Mouse (Mus musculus) adrenal gland, postnatal 14 days (tissue): Measurements from ENCODE around the gene Opn4. TPM values are rescaled to one million over a fixed set of nuclear protein-coding genes. Genes with fewer than 3 reads are reported as not detected.

Source experiments
- DNase-seq: peaks from one replicate; pipeline ENCODE4 v3.0.0; 2021; ENCODE audit warnings: mixed read lengths
- long read RNA-seq, 2 experiments: library from polyadenylated mRNA; stranded (forward); transcript quantifications; one replicate each; pipeline ENCODE4 v2.0.0; 2021
- total RNA-seq: library from RNA; stranded (reverse); gene quantifications from 2 replicates; pipeline ENCODE4 v1.2.3, GENCODE M21; 2021

The Opn4 gene
- not detected in 2 replicates for total RNA-seq
- long read RNA-seq, experiment 1: 0 reads
- long read RNA-seq, experiment 2: 0 reads

GRCm38 (mm10) chr14:34599941-34600340 is at the start of gene Opn4:
Gene Opn4, minus strand, starts transcription at chr14:34600142.
- DNase-seq: no peak

- DNase-seq: no peak
Measured at GRCm38 (mm10) chr14:34647870-34648475, 48.0 kb upstream of the Opn4 start.

- no peak for DNase-seq
Measured at GRCm38 (mm10) chr14:34644140-34644539, 44.2 kb upstream of the Opn4 start.

GRCm38 (mm10) chr14:34635721-34636120 is 35.8 kb upstream of the Opn4 start:
- no peak for DNase-seq

- DNase-seq: no peak
Measured at GRCm38 (mm10) chr14:34635192-34635591, 35.2 kb upstream of the Opn4 start.

- DNase-seq: no peak
Measured at GRCm38 (mm10) chr14:34632722-34633448, 32.9 kb upstream of the Opn4 start.

GRCm38 (mm10) chr14:34626824-34627223 is 26.9 kb upstream of the Opn4 start:
- no peak for DNase-seq

- DNase-seq: peak; percentile 43
Measured at GRCm38 (mm10) chr14:34623531-34624210, 23.7 kb upstream of the Opn4 start.

- DNase-seq: no peak
Measured at GRCm38 (mm10) chr14:34623074-34623473, 23.1 kb upstream of the Opn4 start.

- peak; percentile 91 for DNase-seq
Measured at GRCm38 (mm10) chr14:34620611-34621376, 20.9 kb upstream of the Opn4 start.

GRCm38 (mm10) chr14:34618808-34619207 is 18.9 kb upstream of the Opn4 start:
- DNase-seq: peak; percentile 60

GRCm38 (mm10) chr14:34616821-34617220 is 16.9 kb upstream of the Opn4 start:
- DNase-seq: peak; percentile 91

- DNase-seq: no peak
Measured at GRCm38 (mm10) chr14:34615625-34616024, 15.7 kb upstream of the Opn4 start.

GRCm38 (mm10) chr14:34615082-34615481 is 15.1 kb upstream of the Opn4 start:
- peak; percentile 50 for DNase-seq

GRCm38 (mm10) chr14:34614551-34614950 is 14.6 kb upstream of the Opn4 start:
- DNase-seq: no peak

- DNase-seq: no peak
Measured at GRCm38 (mm10) chr14:34613523-34613922, 13.6 kb upstream of the Opn4 start.

- DNase-seq: peak; percentile 44
Measured at GRCm38 (mm10) chr14:34612222-34612621, 12.3 kb upstream of the Opn4 start.

- DNase-seq: no peak
Measured at GRCm38 (mm10) chr14:34611591-34611990, 11.6 kb upstream of the Opn4 start.

- no peak for DNase-seq
Measured at GRCm38 (mm10) chr14:34601910-34602309, 2.0 kb upstream of the Opn4 start.

GRCm38 (mm10) chr14:34595596-34596255 is 4.2 kb downstream of the Opn4 start:
- DNase-seq: peak; percentile 52

GRCm38 (mm10) chr14:34591741-34592535 is 8.0 kb downstream of the Opn4 start:
- no peak for DNase-seq
